Mouse (Mus musculus): ENCODE data around the gene Mst1r.

Gene Mst1r

GRCm38 (mm10) chr9:107914764-107915420 lies 8.2 kb downstream of the Mst1r start:
- DNase-seq (ENCODE audit: low spot score) = no peak

GRCm38 (mm10) chr9:107917895-107918608 lies 11.4 kb downstream of the Mst1r start:
- DNase-seq (ENCODE audit: low spot score) = no peak

- DNase-seq (ENCODE audit: low spot score) = no peak
These were observed 12.2 kb downstream of the Mst1r start for GRCm38 (mm10) chr9:107918884-107919283.

DNA sequence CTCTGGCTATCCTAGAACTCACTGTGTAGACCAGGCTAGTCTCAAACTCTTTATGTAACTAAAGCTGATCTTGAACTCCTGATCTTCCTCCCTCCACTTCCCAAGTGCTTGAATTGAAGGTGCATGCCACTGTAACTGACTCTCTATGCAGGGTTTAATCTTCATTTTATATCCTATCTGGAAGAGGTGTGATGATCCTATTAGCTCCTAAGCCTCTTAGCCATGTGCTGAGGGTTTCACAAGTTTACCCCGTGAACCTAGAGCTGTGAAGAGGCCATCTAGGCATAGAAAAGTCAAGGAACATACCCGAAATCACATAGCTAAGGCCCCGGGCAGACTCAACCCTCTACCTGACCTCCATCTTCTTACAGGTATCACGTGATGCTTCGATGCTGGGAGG lies 12.8 kb downstream of the Mst1r start:
- no peak for DNase-seq (ENCODE audit: low spot score)

- no peak for DNase-seq (ENCODE audit: low spot score)
These were observed 16.3 kb downstream of the Mst1r start for GRCm38 (mm10) chr9:107923021-107923420.

- DNase-seq (ENCODE audit: low spot score) = no peak
These were observed 17.3 kb downstream of the Mst1r start for GRCm38 (mm10) chr9:107923956-107924355.

DNA sequence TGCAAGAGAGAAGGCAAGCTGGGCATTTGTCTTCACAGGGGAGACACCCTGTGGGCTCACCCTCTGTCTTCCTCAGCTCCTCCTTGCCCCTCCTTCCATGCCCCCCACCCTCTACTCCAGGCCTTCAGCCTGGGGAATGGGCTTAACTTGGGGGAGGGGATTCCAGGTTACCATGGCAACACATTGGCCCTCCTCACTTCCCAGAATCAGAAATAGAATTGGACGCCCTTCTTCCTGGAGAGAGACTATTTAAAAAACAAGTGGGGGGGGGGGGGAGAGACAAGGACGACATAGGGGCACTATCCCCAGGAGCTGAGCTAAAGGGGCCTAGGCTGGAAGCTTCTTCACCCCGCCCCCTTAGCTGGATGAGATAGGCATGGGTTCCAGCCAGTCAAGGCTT lies 18.6 kb downstream of the Mst1r start:
- DNase-seq (ENCODE audit: low spot score) = no peak

DNA sequence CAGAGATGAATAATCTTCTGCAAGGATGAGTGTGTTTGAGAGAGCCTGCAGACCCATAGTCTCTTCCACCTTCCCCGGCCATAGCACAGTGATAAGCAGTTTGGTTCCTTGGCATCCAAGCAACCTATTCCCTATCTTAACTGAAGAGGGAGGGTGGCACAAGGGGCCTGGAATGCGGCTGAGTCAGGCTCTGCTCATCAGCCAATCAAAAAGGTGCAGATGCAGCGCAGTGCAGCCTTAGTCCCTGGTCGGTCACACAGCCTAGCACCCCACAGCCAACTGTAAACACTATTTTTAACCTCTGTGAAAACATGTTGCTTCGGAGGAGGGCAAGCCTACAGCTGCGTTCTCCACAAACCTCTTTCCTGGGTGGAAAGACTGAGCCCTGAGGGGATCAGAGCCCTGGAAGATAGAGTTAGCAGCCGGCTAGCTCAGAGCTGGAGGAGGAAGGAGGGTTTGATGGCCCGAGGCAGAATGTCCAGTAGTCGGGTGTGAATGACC lies 20.3 kb downstream of the Mst1r start:
- DNase-seq (ENCODE audit: low spot score) = no peak

DNA sequence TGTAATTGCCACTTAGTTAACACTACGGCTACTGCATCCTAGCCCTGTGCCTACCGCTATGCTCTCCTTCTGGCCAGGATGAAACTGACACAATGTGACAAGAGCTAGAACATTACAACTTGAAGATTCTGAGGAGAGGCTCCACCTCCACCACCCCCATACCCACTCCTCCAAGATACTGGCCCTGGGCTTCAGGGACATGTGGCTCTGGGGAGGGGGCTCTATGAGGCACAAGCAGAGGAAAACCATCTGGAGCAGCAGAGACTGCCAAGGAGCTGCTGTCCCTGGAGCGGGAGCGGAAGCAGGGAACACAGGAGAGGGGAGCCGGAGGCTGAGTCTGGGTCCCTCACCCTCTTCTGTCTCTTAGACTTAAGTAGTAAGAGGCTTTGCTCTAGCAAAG lies 21.1 kb downstream of the Mst1r start:
- DNase-seq (ENCODE audit: low spot score) = no peak

- no peak for DNase-seq (ENCODE audit: low spot score)
These were observed 21.5 kb downstream of the Mst1r start, which contains the start of gene Actl11 for GRCm38 (mm10) chr9:107928169-107928568. Gene Actl11 (plus strand): TSS chr9:107928469.

- DNase-seq (ENCODE audit: low spot score) = no peak
These were observed 25.5 kb downstream of the Mst1r start for GRCm38 (mm10) chr9:107932221-107932620.

DNA sequence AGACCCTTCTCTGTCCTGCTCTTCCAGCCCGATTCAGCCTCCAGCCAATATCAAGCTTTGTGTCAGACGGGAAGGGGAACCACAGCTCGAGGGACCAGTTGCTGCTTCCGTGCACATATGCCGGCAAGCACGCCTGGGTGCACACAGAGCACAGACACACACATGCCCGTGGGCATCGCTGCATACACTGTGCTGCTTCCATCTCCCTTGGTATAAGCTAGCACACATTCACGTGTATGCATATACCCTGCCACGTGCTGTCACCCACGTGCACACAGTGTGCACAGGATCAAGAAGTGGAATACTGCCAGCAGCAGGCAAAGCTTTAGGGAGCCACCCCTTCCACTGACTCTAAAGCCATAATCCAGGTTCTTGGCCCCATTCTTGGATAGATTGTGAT lies 27.5 kb downstream of the Mst1r start:
- DNase-seq (ENCODE audit: low spot score) = no peak

- no peak for DNase-seq (ENCODE audit: low spot score)
These were observed 28.7 kb downstream of the Mst1r start, which contains the start of gene Camkv for GRCm38 (mm10) chr9:107935374-107935773. Gene Camkv (plus strand): TSS chr9:107935674.

- DNase-seq (ENCODE audit: low spot score) = no peak
These were observed 29.1 kb downstream of the Mst1r start for GRCm38 (mm10) chr9:107935790-107936214.

GRCm38 (mm10) chr9:107936215-107936822 lies 29.6 kb downstream of the Mst1r start:
- no peak for DNase-seq (ENCODE audit: low spot score)

DNA sequence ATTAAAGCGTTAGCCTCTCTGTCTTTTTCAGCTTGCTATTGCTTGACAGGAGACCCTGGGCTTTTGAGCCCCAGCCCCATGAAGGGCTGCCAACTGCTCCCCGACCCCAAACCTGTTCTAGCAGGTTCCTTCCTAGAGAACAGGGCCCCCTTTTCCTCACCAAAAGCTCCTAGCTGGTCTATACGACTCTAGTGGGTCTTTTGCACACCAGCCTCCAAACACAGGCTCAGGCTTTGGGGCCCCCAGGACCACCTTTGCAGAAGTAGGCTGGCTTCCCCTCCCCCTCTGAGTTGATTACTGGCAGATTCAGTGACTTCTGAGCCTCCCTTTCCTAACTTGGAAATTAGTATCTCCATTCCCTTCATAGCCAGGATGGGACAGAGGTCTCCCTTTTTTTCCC lies 30.2 kb downstream of the Mst1r start:
- DNase-seq (ENCODE audit: low spot score) = no peak

GRCm38 (mm10) chr9:107947241-107948194 lies 40.8 kb downstream of the Mst1r start:
- DNase-seq (ENCODE audit: low spot score) = no peak

GRCm38 (mm10) chr9:107949184-107949921 lies 42.7 kb downstream of the Mst1r start:
- no peak for DNase-seq (ENCODE audit: low spot score)

DNA sequence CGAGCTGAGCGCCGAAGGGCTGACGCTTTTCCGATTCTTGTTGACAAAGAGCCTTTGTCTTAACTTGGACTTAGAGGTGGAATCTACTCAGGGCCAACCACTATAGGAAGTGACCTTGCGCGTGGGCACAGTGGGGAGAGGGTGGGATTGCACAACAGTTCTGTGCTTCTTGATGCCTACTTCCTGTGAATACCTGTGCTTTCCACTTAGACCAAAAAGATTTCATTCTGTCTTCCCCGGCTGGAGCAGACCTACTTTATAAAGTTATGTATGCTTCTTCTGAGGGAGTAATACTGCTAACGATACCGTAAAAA lies 43.2 kb downstream of the Mst1r start, which contains the start of gene Traip:
Gene Traip (plus strand): TSS at position 215 of the 314 bp plus-strand sequence.
- no peak for DNase-seq (ENCODE audit: low spot score)

GRCm38 (mm10) chr9:107950460-107951355 lies 44.0 kb downstream of the Mst1r start:
- DNase-seq (ENCODE audit: low spot score) = peak; percentile 90

Measured in c-Kit-positive CD71-positive TER-119-positive erythroid progenitor cells, embryonic 14.5 days (primary cell).